Mouse (Mus musculus): ENCODE data around the gene Trim41.

The Trim41 gene

GRCm38 (mm10) chr11:48790946-48791345, 26.2 kb downstream of the Trim41 start:
- no peak for DNase-seq (ENCODE audit: inconsistent ontology term)

- peak; percentile 83 for DNase-seq (ENCODE audit: inconsistent ontology term)
These were observed 27.0 kb downstream of the Trim41 start for GRCm38 (mm10) chr11:48789973-48790823.

- no peak for DNase-seq (ENCODE audit: inconsistent ontology term)
These were observed 27.9 kb downstream of the Trim41 start for GRCm38 (mm10) chr11:48789215-48789614.

- DNase-seq (ENCODE audit: inconsistent ontology term) = peak; percentile 82
These were observed 28.7 kb downstream of the Trim41 start for GRCm38 (mm10) chr11:48788311-48789089.

- peak; percentile 27 for DNase-seq (ENCODE audit: inconsistent ontology term)
These were observed 29.5 kb downstream of the Trim41 start for GRCm38 (mm10) chr11:48787455-48788211.

GRCm38 (mm10) chr11:48782243-48782642, 34.9 kb downstream of the Trim41 start:
- DNase-seq (ENCODE audit: inconsistent ontology term) = no peak

GRCm38 (mm10) chr11:48779450-48779849, 37.7 kb downstream of the Trim41 start:
- no peak for DNase-seq (ENCODE audit: inconsistent ontology term)

- DNase-seq (ENCODE audit: inconsistent ontology term) = no peak
These were observed 39.9 kb downstream of the Trim41 start for GRCm38 (mm10) chr11:48777303-48777702.

GRCm38 (mm10) chr11:48776664-48777063, 40.5 kb downstream of the Trim41 start:
- no peak for DNase-seq (ENCODE audit: inconsistent ontology term)

- peak; percentile 41 for DNase-seq (ENCODE audit: inconsistent ontology term)
These were observed 41.7 kb downstream of the Trim41 start for GRCm38 (mm10) chr11:48775483-48775882.

- DNase-seq (ENCODE audit: inconsistent ontology term) = peak; percentile 31
These were observed 42.5 kb downstream of the Trim41 start for GRCm38 (mm10) chr11:48774443-48775298.

- peak; percentile 18 for DNase-seq (ENCODE audit: inconsistent ontology term)
These were observed 45.5 kb downstream of the Trim41 start for GRCm38 (mm10) chr11:48771691-48772090.

- no peak for DNase-seq (ENCODE audit: inconsistent ontology term)
These were observed 49.8 kb downstream of the Trim41 start for GRCm38 (mm10) chr11:48767195-48767876.

GRCm38 (mm10) chr11:48764119-48764518, 53.0 kb downstream of the Trim41 start:
- DNase-seq (ENCODE audit: inconsistent ontology term) = no peak

GRCm38 (mm10) chr11:48759021-48759420, 58.1 kb downstream of the Trim41 start:
- DNase-seq (ENCODE audit: inconsistent ontology term) = no peak
